Mouse (Mus musculus): ENCODE results near the gene Utp14a. TPM values are rescaled to one million over a fixed set of nuclear protein-coding genes. Genes with fewer than 3 reads are reported as not detected.

Utp14a gene
- 6.7 and 13.4 TPM in 2 replicates for polyA plus RNA-seq (2012)

DNA sequence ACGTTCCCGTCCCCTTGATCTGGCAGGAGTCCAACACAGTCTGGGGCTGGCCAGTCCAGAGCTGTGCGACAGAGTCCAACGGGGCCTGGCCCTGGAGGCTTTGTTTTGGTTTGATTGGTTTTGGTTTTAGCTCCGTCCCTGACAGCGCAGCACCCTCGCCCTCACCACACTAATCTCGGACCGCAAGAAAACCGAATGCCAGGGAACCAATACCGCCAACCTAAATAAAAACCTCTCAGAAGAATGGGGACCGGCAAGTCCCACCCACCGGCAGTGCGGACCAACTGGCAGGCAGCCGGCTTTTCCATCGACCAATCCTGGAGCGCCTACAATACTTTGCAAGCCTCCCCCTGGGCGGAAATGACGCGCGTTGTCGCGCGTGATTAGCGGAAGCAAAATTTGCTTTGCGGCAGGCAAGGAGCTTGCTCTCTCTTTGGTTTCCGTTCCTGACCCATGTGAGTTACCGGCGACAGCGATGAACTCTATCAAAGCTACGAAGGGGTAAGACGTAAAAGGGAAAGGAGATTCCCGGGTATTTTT is at the start of gene Utp14a:
Utp14a (plus strand) TSS at position 395 of the 540 bp plus-strand sequence.
- no peak for TF ChIP-seq GATA1 (IDR thresholded peaks at IDR 0.05; ENCODE audit: low read length)

DNA sequence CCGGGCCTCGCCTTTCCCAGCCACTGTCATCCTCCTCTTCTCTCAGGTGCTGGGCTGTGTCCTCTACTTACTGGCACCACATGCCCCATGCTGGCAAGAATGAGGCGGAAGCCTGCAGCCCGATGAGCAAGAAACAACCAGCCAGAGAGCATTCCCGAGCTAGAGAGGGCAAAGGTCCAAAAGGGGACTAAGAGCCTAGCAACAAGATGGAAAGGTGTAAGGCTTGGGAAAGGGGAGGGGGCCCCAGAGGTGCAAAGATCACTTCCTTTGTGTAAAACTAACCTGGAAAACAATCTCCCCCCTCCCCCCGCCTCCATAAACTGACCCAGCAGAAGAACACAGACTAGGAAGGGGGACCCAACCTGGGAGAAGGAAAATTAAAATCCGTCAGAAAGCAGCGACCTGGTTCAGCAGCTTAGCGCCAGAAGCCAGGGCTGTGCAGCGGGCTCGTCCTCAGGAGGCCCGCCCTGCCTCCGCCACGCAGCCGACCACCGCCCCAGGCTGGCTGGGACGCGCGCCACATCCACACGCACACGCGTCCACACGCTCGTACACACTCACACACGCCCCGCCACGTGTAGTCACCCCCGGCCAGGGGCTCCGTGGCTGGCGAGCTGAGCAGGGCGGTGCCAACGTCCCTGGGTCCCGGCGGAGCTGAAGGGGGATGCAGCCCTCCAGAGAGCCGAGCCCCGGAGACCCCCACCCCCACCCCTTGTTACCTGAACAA is 48.7 kb upstream of the Utp14a start:
- TF ChIP-seq GATA1 (IDR thresholded peaks at IDR 0.05; ENCODE audit: low read length), result no peak

DNA sequence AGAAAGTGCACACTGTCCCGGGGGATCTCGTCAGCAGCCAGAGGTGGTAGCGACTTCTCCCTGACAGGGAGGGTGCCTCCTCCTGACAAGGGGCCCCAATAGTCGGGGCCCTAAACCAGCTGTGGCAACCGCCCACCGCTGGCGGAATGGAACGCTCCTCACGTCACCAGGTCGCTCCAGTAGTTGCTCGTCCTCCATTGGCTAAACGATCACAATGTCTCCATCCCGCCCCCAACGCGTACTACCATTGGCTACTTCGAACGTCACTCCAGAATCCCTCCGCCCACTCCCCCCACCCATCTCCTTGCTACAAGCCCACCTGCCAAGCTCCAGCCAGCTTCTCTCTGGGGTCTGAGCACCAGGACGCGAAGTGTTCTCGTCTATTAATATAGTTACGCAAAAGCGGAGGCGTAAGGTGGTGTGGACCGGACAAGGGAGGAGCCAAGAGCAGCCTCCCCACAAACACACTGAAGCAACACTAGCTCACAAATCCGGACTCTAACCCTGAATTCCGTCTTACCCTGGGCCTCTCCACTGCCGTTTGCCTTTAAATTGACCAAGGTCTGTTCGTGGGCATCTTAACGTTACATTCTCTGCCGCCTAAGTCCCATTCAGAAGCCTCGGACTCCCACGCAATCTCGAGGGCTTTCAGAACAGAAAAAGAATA is 48.0 kb upstream of the Utp14a start, which contains the start of gene Zdhhc9:
Zdhhc9 (minus strand) TSS at position 360 of the 667 bp plus-strand sequence.
- TF ChIP-seq GATA1 (IDR thresholded peaks at IDR 0.05; ENCODE audit: low read length), result no peak

DNA sequence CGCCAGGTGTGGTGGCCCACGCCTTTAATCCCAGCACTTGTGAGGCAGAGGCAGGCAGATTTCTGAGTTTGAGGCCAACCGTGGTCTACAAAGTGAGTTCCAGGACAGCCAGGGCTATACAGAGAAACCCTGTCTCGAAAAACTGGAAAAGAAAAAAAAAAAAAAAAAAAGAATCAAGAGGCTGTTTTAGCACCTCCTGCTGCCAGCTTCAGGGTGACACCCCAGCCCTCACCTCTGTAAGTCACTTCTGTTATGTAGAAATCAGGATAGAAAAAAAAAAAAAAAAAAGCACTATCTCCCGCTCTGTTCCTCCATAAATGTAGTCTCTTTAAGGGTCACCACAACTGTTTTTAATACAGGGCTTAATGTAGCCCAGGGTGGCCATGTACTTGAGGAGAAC is 37.2 kb upstream of the Utp14a start:
- no peak for TF ChIP-seq GATA1 (IDR thresholded peaks at IDR 0.05; ENCODE audit: low read length)

DNA sequence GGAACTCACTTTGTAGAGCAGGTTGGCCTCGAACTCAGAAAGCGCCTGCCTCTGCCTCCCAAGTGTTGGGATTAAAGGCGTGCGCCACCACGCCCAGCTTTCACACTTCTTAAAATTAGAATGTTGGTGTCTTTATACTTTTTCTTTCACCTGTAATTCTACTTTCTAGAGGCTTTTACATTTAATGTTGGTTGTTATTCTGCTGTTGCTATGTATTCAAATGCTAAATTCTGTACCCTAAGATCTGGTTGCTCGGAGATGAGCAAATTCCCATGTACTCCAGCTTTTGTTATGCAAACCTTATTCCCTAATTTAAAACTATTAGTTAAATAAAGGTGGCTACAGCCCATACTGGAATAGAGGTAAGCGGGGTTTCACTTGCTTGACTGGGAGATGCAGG is 34.0 kb upstream of the Utp14a start:
- TF ChIP-seq GATA1 (IDR thresholded peaks at IDR 0.05; ENCODE audit: low read length), result no peak

DNA sequence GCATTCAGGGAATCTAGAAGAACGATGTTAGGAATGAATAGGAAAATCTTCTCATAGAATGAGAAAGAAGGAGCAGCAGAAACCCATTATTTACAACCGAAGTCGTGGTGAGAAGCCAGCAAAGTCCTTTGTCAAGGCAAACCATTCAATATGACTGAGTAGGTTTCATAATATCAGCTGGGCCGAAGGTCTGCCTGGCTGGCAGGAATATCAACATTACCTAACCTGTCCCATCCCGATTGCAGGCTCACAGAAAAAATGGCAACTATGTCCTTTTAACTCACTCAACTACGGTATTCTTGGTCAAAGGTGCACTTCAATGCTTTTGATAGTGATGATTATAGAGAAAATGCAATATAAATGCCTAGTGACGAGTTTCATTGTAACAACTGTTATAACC is 30.4 kb upstream of the Utp14a start:
- TF ChIP-seq GATA1 (IDR thresholded peaks at IDR 0.05; ENCODE audit: low read length), result no peak

DNA sequence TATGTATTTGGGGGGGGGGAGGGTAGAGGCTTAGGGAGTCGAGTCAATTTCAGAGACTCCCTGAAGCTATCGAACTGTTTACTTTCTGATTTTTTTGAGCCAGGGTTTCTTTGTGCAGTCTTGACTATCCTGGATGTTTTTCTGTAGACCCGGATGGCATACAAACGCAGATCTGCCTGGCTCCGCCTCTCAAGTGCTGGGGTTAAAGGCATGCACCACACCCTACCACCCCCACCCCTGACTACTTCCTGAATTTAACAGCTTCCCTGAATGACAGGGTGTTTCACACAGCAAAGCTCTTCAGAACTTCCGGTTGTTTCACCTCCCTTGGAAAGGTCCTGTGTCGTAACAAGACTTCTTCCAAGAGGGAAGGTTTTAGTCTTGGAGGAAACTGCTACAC is 22.2 kb upstream of the Utp14a start:
- TF ChIP-seq GATA1 (IDR thresholded peaks at IDR 0.05; ENCODE audit: low read length), result no peak

DNA sequence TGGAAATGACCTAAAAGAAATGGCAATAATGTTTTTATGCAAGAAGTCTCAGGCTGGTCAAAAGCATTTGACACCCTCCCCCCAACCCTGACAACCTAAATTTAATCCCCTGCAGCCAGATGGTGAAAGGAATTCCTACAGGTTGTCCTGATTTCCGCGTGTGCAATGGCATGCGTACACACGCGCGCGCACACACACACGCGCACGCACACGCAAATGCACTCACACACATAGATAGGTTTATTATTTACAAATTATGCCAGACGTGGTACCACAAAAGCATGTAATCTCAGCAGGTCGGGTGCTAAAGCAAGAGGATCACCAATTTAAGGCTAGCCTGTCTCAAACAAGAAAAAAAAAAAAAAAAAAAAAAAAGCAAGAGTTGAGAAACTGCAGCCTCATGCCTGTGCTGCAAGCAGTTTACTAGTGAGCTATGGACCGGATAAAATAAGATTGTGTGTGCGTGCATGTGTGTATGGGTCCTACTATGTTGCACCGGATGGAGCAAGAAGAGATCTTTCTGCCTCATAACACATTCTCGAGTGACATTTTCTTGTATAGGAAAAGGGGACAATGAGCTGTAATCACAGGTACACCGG is 733 bp upstream of the Utp14a start:
- no peak for TF ChIP-seq GATA1 (IDR thresholded peaks at IDR 0.05; ENCODE audit: low read length)

DNA sequence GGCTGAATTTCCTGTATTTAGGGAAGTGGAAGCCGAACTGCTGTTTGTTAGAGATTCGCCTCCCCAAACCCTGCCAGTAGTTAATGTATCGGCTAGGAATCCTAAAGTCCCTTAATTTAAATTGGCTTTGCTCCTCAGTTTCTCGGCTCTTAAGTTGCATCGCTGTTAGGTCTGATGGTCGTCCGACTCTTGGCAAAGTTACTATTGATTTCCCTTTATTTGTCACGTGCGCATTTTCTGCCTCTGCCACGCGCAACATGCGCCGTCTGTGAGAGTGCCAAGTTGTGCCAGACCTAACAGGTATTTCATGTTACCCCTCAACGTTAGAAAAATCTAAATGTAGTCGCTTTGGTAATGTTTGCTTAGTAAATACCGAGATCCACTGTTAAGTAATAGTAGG is 349 bp downstream of the Utp14a start:
- no peak for TF ChIP-seq GATA1 (IDR thresholded peaks at IDR 0.05; ENCODE audit: low read length)

DNA sequence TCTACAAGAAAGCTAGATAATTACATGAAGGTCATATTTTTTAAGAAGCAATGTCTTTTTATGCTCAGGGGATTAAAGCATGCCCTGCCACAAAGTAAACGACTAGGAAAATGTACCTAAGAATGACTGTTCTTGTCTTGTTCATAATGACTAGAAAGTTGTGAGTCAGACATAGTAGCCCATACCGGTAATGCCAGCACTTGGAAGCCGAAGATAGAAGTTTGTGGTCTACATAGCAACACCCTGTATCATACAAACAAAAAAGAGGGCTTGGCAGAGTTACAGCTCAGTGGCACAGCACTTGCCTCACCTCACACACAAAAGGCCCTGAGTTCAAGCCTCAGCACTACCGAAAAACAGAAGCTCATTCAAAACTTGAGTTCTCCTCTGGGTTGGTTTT is 15.0 kb downstream of the Utp14a start:
- TF ChIP-seq GATA1 (IDR thresholded peaks at IDR 0.05; ENCODE audit: low read length), result no peak

DNA sequence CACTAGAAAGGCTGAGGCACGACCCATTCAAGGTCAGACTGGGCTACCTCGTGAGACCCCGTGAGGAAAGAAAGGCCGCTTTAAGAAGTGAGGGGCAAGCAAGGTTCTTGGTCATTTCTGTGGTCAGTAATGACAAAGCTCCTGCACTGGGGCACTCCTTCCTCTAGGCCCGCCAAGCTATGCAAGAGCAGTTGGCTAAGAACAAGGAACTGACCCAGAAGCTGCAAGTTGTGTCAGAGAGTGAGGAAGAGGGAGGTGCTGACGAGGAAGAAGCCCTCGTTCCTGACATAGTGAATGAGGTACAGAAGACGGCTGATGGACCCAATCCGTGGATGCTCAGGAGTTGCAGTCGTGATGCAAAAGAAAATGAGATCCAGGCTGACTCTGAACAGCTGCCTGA is 18.0 kb downstream of the Utp14a start:
- no peak for TF ChIP-seq GATA1 (IDR thresholded peaks at IDR 0.05; ENCODE audit: low read length)

DNA sequence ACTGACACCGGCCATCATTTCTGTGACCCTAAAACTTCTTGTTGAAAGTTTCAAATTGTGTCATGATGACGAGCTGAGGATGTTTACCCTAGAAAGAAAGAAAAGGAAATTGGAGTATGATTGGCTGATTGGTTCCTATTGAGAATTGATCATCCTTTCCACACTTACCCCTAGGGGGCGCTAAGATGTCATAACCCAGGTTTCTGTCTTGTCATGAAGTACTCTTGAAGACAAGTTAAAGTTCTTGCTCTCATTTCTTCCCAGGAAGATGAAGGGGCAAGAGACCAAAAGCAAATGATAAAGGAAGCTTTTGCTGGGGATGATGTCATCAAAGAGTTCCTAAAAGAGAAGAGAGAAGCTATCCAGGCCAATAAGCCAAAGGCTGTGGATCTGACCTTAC is 21.4 kb downstream of the Utp14a start:
- TF ChIP-seq GATA1 (IDR thresholded peaks at IDR 0.05; ENCODE audit: low read length), result no peak

DNA sequence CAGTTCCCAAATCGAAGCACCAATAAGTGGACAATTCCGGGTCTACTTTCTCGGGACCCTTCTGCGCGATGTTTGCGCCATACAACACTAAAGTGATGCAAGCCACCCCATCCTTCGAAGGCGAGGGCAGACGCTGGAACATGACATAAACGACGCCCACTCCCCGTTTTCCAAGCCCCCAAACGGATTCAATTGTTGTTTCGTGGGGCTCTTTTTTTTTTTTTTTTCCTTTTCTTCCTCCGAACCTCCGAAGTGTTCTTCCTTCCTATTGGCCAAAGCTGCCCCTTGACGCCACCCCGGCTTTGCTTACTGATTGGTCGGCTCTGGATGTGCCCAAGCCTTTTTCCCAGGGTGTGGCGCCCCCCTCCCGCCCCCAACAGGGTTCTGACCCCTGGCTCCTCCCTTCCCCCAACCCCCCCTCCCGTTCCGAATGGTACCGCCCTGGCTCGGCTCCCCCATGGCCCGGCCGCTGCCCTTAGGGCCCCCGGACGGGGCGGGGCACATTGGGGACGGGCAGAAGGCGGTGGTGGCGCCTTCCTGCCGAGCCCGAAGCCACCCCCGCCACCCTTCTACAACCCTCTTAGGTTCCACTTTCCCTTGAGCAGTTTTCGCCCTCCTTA is 27.8 kb downstream of the Utp14a start:
- TF ChIP-seq GATA1 (IDR thresholded peaks at IDR 0.05; ENCODE audit: low read length), result no peak

DNA sequence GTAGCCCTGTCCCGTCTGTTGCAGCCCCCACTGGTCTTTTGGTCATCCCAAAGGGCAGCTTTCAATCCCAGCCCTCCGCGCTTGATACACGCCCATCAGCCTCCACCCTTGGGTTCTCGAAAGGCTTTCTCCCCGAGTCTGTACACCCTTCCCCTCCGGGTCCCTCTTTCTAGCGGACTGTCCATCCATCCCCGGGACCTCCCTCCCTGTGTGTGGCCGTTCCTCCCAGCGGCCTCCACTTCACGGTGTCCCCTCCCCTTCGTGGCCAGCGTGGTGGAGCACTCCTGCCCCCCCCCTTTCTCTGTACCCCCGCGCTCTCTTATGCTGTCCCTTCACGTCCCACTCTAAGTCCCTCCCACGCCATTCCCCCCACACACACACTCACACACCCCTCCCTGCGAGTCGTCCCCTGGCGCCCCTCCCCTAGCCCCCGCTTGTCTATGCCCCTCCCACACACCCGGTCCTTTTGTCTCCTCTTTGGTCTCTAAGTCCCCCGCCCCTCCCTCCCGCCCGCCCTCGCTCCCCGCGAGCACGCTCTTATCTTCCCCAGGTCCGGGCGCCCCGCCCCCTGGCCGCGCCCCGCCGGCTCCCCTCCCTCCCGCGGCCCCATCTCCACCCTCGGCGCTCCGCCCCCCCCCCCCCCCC is 28.5 kb downstream of the Utp14a start:
- TF ChIP-seq GATA1 (IDR thresholded peaks at IDR 0.05; ENCODE audit: low read length), result no peak

DNA sequence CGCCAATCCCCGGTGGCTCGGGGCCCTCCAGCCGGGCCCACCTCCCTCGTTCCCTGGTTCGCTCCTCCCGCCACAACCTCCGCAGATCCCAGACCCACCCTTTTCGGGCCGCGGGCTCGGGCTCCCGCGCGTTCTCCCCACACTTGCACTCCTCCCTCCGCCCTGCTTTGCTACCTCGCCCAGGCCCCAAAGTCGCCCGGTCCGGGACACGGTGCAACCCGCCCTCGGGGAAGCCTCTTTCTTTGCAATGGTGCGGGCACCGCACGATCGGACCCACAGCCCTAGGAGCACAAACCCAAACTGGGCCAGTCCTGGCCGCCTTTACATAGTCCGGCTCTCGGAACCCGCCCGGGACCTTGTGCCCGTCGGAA is 29.0 kb downstream of the Utp14a start:
- TF ChIP-seq GATA1 (IDR thresholded peaks at IDR 0.05; ENCODE audit: low read length), result no peak

DNA sequence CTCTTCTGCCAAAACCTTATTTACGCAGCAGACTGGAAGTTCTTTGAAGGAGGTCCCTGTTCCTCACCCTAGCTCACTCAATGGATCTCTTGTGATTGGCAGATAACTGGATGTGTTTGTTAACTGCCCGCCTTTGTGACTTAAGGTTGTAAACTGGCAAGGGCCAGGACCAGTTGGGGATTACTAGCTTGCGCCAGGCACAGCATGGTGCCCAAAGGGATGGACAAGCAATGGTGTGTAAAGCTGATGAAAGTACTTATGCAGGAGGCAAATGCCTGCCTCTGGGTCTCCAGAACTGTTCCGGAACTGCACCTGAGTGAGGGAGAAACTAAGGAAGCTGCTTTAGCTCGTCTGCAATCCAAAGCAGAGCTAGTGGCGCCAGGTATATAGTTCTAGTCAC is 29.8 kb downstream of the Utp14a start:
- TF ChIP-seq GATA1 (IDR thresholded peaks at IDR 0.05; ENCODE audit: low read length), result no peak
